Mouse (Mus musculus): ENCODE data around the gene Carmil1.

GRCm38 (mm10) chr13:24105838-24106237 lies 174.8 kb downstream of the Carmil1 start:
- TF ChIP-seq E2F4 (IDR thresholded peaks at IDR 0.05; ENCODE audit: borderline replicate concordance, low read depth, low read length) (no peak), POLR2A (IDR thresholded peaks at IDR 0.05; ENCODE audit: control insufficient read depth in 1 of 2, insufficient read depth in 1 of 2, low read depth in 1 of 2, low read length in 2 of 2, poor library complexity in 1 of 2) (no peak), CTCF (IDR thresholded peaks at IDR 0.05 in 2 of 3, conservative IDR thresholded peaks at IDR 0.05 in 1 of 3; ENCODE audit: control insufficient read depth in 1 of 3, insufficient read depth in 1 of 3, low read depth in 2 of 3, low read length in 3 of 3, poor library complexity in 1 of 3, severe bottlenecking in 1 of 3) (no peak), BHLHE40 (IDR thresholded peaks at IDR 0.05; ENCODE audit: borderline replicate concordance, low read depth, low read length) (no peak), MXI1 (IDR thresholded peaks at IDR 0.05; ENCODE audit: low read depth, low read length) (no peak), EP300 (IDR thresholded peaks at IDR 0.05; ENCODE audit: low read depth in 1 of 2, low read length in 2 of 2) (no peak), ELF1 (IDR thresholded peaks at IDR 0.05; ENCODE audit: low read depth, low read length) (no peak), GABPA (IDR thresholded peaks at IDR 0.05; ENCODE audit: low read depth, low read length) (no peak), SIN3A (IDR thresholded peaks at IDR 0.05; ENCODE audit: low read length) (no peak), CHD2 (IDR thresholded peaks at IDR 0.05; ENCODE audit: low read length) (no peak), TAL1 (IDR thresholded peaks at IDR 0.05; ENCODE audit: low read length) (no peak), KAT2A (conservative IDR thresholded peaks at IDR 0.05; ENCODE audit: low read depth, low read length) (no peak), ZC3H11A (IDR thresholded peaks at IDR 0.05; ENCODE audit: low read depth, low read length) (no peak)

All from MEL (cell line).